Mouse (Mus musculus): Measurements from ENCODE around the gene Ccnk. TPM values are rescaled to one million over a fixed set of nuclear protein-coding genes. Genes with fewer than 3 reads are reported as not detected.
A peak's percentile ranks its signal among the peaks of the same experiment; 100 is the strongest.

The Ccnk gene
- polyA plus RNA-seq, 1 experiment from 2014 or later, result 3.3 TPM

DNA sequence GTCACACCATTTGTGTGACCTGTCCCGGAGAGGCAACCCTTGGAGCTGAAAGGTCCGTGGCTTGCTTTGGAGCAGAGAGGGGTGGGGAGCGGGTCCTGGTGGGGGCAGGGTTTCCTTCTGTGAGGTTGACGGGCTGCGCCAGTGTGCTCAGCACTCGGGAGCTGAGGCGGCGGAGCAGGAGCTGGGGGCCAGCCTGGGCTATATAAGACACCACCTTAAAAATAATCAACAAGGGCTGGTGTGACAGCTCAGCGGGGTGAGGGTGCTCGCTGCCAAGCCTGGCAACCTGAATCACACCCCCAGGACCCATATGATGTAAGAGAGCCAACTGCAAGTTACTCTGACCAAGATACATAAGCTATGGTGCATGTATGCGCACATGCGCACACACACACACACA is 50.7 kb downstream of the Ccnk start:
- no peak overlapping the region for H3K27ac ChIP-seq
- H3K27me3 ChIP-seq, result no peaks in the 10 kb centered on the region
- peaks cover 26% of the 10 kb centered on the region for H3K4me1 ChIP-seq
- no peak for ATAC-seq (ENCODE audit: borderline replicate concordance, extremely low read depth, low FRiP score, low TSS enrichment)
- no peaks in the 10 kb centered on the region for H3K36me3 ChIP-seq
- H3K4me2 ChIP-seq, result no peak overlapping the region
- no peak overlapping the region for H3K9ac ChIP-seq
- no peaks in the 10 kb centered on the region for H3K9me3 ChIP-seq
- WGBS, result 68% methylated on average over 12 of the region's 12 CpGs
- H3K4me3 ChIP-seq, result no peak overlapping the region

DNA sequence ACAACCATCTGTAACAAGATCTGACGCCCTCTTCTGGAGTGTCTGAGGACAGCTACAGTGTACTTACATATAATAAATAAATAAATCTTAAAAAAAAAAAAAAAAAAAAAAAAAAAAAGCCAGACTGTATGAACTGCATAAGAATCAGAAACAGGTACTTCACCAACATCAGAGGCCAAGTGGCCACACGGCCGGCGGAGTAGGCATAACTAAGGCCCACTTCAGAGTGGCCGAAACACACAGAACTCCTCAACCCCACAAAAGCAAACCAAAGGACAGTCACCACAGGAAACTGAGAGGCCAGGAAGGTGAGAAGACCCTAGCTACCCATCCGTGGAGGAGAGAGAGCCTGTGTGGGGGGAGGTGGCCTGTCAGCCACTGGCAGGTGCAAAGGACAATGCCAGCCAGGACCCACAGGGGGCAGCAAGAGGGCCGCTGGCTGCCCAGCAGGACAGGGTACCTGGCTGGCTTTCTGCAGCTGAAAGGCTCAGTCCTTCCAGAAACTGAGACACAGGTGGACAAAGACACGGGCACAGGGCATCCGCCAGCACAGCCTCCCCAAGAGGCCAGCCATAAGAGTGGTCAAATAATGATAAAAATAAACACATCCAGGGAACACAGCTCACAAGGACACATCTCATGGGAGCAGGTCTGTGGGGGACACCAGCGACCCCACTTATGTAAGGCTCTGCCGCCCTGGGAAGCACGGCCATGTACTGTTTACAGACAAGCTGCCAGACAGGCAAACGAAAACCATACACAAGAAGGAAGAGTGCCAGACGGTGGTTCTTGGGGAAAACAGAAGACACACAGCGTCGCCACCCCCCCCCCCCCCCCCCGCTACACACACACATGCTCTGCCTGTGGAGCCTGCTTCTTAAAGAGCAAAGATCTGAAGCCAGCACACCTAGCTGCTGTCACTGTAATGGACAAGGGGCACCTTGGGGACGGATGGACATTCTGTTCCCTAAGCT is 51.7 kb downstream of the Ccnk start:
- Histone ChIP-seq H3K4me3 (no peak overlapping the region), H3K36me3 (no peaks in the 10 kb centered on the region), H3K4me1 (peaks cover 26% of the 10 kb centered on the region), H3K27me3 (no peaks in the 10 kb centered on the region), H3K4me2 (no peak overlapping the region), H3K9ac (no peak overlapping the region), H3K27ac (no peak overlapping the region), H3K9me3 (no peaks in the 10 kb centered on the region)
- 33% methylated on average over 17 of the region's 18 CpGs for WGBS
- no peak for ATAC-seq (ENCODE audit: borderline replicate concordance, extremely low read depth, low FRiP score, low TSS enrichment)

DNA sequence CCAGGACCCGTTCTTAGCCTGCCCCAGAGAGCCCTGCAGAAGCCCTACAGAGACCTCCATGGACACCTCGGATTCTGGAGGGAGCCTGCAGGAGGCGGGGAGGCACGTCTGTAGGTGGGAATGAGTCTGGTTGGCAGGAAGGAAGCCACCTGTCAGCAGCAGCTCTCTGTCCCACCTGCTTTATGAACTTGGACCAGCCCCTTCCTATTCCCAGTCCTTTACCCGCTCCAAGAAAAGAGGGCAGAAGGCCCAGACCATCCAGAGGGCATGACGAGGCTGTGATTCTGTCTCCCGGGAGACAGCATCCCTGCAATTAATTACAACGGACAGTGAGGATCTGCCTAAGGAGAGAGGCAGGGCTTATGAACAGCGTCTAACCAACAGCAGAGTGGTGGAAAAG is 52.5 kb downstream of the Ccnk start:
- no peak overlapping the region for H3K27ac ChIP-seq
- no peaks in the 10 kb centered on the region for H3K36me3 ChIP-seq
- H3K9ac ChIP-seq, result no peak overlapping the region
- 45% methylated on average over 9 of the region's 9 CpGs for WGBS
- H3K4me1 ChIP-seq, result peaks cover 34% of the 10 kb centered on the region
- no peaks in the 10 kb centered on the region for H3K9me3 ChIP-seq
- H3K4me2 ChIP-seq, result no peak overlapping the region
- H3K27me3 ChIP-seq, result no peaks in the 10 kb centered on the region
- no peak for ATAC-seq (ENCODE audit: borderline replicate concordance, extremely low read depth, low FRiP score, low TSS enrichment)
- no peak overlapping the region for H3K4me3 ChIP-seq

DNA sequence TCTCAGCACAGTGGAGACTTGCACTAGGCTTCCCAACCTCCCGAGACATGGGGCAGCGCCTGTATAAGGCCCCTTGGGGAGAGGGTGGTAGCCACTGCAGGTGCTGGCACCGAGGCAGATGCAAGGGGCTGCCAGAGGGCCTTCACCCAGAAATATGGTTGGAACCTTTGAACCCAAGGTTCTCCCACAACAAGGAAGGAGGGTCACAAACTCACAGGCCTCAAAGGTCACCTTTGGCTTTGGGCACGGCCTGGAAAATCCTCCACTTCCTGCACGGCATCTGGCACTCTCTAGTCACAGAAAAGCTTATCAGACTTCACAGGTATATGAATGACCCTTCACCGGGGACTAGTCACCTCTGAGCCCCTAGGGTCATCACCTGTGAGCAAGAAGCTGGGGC is 54.4 kb downstream of the Ccnk start:
- no peak overlapping the region for H3K4me2 ChIP-seq
- ATAC-seq (ENCODE audit: borderline replicate concordance, extremely low read depth, low FRiP score, low TSS enrichment), result no peak
- no peak overlapping the region for H3K4me3 ChIP-seq
- no peaks in the 10 kb centered on the region for H3K27me3 ChIP-seq
- WGBS, result 75% methylated on average over 6 of the region's 6 CpGs
- H3K9me3 ChIP-seq, result no peaks in the 10 kb centered on the region
- H3K36me3 ChIP-seq, result no peaks in the 10 kb centered on the region
- H3K4me1 ChIP-seq, result peaks cover 51% of the 10 kb centered on the region
- no peak overlapping the region for H3K9ac ChIP-seq
- no peak overlapping the region for H3K27ac ChIP-seq

DNA sequence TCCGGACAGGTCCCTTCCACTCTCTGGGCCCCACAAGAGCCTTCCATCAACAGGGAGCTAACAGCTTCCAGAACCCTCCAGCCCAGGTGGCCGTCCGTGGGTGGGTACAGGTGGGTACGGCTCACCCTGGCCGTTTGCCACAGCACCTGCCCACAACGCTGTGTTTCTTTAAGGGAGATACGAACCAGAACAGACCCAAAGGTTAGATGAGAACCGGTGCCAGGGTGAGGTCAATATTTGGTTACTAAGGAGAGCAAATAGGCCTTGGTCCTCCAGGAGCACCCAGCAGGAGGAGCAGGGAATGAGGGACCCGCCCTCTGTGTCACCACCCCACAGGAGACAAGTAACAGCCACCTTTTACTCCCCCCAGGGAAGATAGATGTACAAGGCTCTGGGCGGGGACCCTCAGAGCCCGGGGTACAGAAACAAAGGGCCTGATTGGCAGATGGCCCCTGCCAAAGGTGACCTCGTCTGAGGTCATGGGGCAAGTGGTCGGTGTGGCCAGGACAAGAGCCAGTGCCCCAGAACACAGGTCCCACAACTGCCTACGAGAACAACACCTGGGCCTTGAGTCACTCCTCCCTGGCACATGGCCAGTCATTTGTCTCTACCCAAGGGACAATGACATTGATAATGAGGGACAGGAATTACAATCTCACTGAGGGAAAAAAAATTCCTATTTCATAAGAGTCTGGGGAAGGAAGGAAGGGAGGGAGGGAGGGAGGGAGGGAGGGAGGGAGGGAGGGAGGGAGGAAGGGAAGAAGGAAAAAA is 55.6 kb downstream of the Ccnk start:
- ATAC-seq (ENCODE audit: borderline replicate concordance, extremely low read depth, low FRiP score, low TSS enrichment), result no peak
- no peak overlapping the region for H3K27ac ChIP-seq
- 51% methylated on average over 14 of the region's 14 CpGs for WGBS
- H3K9ac ChIP-seq, result no peak overlapping the region
- no peak overlapping the region for H3K4me2 ChIP-seq
- no peaks in the 10 kb centered on the region for H3K36me3 ChIP-seq
- no peaks in the 10 kb centered on the region for H3K27me3 ChIP-seq
- peaks cover 64% of the 10 kb centered on the region for H3K4me1 ChIP-seq
- no peaks in the 10 kb centered on the region for H3K9me3 ChIP-seq
- H3K4me3 ChIP-seq, result no peak overlapping the region

DNA sequence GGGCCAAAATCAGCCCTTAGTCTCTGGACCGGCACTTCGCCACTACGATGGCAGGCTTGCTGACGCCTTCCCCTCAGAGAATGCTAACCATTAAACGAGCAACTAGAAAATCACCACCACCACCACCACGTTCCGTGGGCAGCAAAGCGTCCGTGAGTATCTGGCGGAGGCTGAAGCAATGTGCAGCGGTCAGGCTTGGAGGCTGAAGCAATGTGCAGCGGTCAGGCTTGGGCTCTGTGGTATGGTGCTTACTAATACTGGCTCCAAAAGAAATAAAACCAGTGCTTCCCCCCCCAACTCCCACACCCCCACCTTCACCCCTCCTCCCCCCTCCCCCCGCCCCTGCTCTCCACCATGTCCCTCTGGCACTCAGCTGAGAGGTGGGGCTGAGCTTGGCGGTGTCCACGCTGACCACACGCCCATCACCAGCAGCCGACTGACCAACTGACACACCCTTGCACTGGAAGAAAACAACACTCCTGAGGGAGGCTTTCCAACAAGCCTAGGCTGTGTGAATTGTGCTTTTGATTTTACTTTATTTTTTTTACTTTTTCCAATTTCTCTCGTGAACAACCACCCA is 56.7 kb downstream of the Ccnk start:
- H3K4me1 ChIP-seq, result peaks cover 72% of the 10 kb centered on the region

DNA sequence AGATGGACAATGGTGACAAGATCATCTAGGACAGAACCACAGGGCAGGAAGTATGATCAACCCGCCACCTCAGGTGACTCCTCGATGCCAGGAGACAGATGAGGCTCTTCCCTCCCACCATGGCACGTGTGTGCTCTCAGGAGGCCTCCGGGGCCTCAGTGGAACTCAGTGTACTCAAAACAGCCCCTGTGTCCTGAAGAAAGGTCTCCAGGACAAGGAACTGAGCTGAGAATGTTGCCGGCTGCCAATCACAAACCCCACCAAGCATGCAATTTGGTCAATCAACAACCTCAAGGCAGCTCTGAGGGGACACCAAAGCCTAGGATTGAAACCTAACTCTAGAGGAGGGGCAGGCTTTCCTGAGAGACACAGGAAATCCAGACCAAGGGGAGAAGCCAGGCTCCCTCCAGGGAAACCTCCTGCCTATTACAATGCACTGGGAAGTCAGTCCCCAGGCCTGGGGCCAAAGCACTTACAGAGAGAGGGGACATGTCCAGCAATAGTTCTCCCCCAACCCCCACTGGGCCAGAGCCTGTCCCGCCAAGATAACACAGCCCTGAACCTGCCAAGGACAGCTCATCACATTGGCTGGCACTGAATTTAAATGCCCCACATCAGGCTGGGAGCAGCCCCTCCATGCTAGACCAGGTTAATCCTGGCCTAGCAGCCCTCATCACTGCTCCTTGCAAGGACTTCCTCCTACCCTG is 58.1 kb downstream of the Ccnk start:
- no peaks in the 10 kb centered on the region for H3K9me3 ChIP-seq
- no peaks in the 10 kb centered on the region for H3K36me3 ChIP-seq
- no peaks in the 10 kb centered on the region for H3K27me3 ChIP-seq
- no peak for ATAC-seq (ENCODE audit: borderline replicate concordance, extremely low read depth, low FRiP score, low TSS enrichment)
- no peak overlapping the region for H3K4me2 ChIP-seq
- H3K4me1 ChIP-seq, result peaks cover 70% of the 10 kb centered on the region
- H3K27ac ChIP-seq, result no peak overlapping the region; the same call in 1 of the 2 replicates
- H3K4me3 ChIP-seq, result no peak overlapping the region
- 65% methylated on average over 6 of the region's 6 CpGs for WGBS
- H3K9ac ChIP-seq, result no peak overlapping the region

More for the DNA sequence above, 56.7 kb downstream of the Ccnk start:
- H3K27me3 ChIP-seq, result no peaks in the 10 kb centered on the region
- H3K9ac ChIP-seq, result no peak overlapping the region
- ATAC-seq (ENCODE audit: borderline replicate concordance, extremely low read depth, low FRiP score, low TSS enrichment), result no peak
- 71% methylated on average over 18 of the region's 18 CpGs for WGBS
- no peaks in the 10 kb centered on the region for H3K9me3 ChIP-seq
- no peak overlapping the region for H3K4me2 ChIP-seq
- H3K36me3 ChIP-seq, result no peaks in the 10 kb centered on the region
- H3K4me3 ChIP-seq, result no peak overlapping the region
- no peak overlapping the region for H3K27ac ChIP-seq

DNA sequence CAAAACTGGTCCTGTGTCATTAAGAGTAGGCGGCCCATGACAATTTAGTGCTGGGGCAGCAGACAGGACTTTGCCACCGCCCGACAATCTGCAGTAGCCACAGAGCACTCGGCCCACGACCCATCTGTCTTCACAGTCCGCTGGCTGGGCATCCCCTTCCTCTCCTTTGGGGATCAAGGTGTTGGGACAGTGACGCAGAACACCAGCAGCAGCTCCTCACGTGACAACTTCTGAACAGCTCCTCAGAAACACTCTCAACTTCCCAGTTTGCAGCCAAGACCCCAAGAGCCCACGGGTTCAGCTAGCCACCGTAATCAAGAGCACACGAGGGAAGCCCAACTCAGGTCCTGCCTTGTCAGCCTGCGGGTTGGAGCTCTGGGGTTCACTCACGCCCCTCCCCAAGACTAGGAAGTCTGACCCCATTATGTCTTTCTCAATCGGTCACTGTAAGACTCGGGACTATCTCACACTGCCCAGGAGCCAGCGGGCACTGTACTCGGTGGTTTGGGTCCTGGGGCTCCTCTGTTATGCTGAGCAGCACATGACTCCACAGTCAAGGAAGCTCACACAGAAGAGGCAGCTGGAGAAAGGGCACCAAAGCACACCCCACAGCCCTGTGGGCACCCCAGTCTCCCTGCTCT is 59.1 kb downstream of the Ccnk start:
- H3K9me3 ChIP-seq, result no peaks in the 10 kb centered on the region
- no peaks in the 10 kb centered on the region for H3K27me3 ChIP-seq
- 65% methylated on average over 17 of the region's 17 CpGs for WGBS
- no peaks in the 10 kb centered on the region for H3K36me3 ChIP-seq
- H3K4me2 ChIP-seq, result no peak overlapping the region
- ATAC-seq (ENCODE audit: borderline replicate concordance, extremely low read depth, low FRiP score, low TSS enrichment), result no peak
- no peak overlapping the region for H3K9ac ChIP-seq
- H3K27ac ChIP-seq, result no peak overlapping the region
- H3K4me1 ChIP-seq, result peaks cover 70% of the 10 kb centered on the region
- H3K4me3 ChIP-seq, result no peak overlapping the region

DNA sequence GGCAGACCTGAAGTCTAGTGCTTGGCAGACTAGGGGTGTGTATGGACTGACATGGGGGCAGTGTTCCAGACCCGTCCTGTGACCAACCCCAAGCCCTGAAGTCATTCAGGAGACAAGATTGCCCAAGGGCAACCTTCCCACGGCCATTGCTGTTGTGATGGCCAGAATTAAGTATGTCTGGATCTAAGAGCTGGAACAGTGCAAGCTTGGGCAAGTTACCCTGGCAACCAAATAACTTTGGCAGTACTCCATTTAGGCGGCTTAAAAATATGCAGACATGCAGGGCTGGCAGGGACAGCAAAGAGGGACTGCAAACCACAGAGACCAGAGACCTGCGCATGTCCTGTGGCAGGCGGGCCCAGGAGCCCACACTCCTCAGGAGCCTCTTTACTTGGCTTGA is 60.1 kb downstream of the Ccnk start:
- peak; percentile 43; the same call in 1 of the 2 replicates for ATAC-seq (ENCODE audit: borderline replicate concordance, extremely low read depth, low FRiP score, low TSS enrichment)
- no peaks in the 10 kb centered on the region for H3K9me3 ChIP-seq
- H3K27me3 ChIP-seq, result no peaks in the 10 kb centered on the region
- 36% methylated on average over 5 of the region's 5 CpGs for WGBS
- peaks cover 79% of the 10 kb centered on the region for H3K4me1 ChIP-seq
- no peak overlapping the region for H3K9ac ChIP-seq
- H3K4me2 ChIP-seq, result peak overlapping the region; percentile 16; the same call in 1 of the 2 replicates
- no peak overlapping the region for H3K4me3 ChIP-seq
- peak overlapping the region; percentile 55 for H3K27ac ChIP-seq
- H3K36me3 ChIP-seq, result no peaks in the 10 kb centered on the region

DNA sequence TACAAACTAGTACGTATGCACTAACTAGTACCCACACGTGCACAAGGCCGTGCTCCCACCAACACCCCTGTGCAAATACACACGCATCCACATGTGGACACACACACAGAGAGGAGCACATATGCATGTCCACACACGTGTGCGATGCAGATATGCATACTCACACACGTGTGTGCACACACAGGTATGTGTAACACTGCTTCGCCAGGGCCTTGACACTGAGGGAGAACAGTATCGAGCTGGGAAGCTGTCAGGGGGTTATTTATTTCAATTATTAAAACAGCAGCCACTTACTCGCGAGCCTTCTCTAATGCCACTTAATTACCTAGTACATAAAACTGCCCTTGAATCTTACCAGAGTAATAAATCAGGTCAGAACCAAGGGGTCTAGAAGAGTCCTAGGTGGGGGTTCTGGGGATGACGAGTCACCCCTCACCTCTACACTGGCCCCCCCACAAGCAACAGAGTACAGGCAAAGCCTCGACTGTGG is 61.1 kb downstream of the Ccnk start:
- Histone ChIP-seq H3K27me3 (no peaks in the 10 kb centered on the region), H3K4me2 (no peak overlapping the region), H3K27ac (no peak overlapping the region), H3K9me3 (no peaks in the 10 kb centered on the region), H3K36me3 (no peaks in the 10 kb centered on the region), H3K4me1 (peaks cover 81% of the 10 kb centered on the region), H3K9ac (no peak overlapping the region), H3K4me3 (no peak overlapping the region)
- no peak for ATAC-seq (ENCODE audit: borderline replicate concordance, extremely low read depth, low FRiP score, low TSS enrichment)
- WGBS, result 77% methylated on average over 13 of the region's 13 CpGs

Measured in lung, embryonic 15.5 days (tissue).